Mouse (Mus musculus): ENCODE data around the gene Krt33a.

DNA sequence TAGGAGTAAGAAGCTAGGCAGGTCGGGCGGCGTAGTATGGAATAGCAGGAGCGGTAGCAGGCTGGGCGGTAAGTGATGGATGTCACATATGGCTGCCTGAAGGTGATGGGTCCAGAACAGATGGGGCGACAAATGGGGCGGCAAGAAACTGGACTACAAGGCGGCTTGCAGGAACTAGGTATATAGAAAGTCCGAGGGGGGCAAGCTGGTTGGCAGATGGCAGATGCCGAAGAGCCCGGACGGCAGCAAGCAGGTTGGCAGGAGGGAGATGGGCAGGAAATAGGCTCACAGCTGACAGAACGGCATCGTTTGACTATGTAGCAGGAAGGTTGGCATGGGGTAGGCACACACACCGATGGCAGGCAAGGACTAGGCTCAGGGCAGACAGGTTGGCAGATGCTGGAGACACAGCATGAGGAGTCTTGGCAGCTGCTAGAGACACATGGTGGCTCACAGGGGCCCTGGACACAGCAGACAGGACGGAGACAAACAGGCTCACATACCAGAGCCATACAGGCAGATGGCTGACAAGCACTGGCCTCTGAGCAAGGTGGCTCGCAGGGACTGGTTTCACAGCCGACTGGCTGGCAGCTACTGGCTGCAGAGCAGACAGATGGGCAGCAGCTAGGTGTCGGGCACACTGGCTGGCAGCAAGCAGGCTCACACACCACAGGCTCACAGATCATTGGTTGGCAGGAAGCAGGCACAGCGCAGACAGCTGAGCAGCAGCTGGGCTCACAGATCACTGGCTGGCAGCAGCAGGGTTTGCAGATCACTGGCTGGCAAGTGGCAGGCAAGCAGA is 30.5 kb downstream of the Krt33a start:
- TF ChIP-seq CTCF (IDR thresholded peaks at IDR 0.05; ENCODE audit: extremely low read depth, insufficient read depth, low read length) (no peak), POLR2A (IDR thresholded peaks at IDR 0.05; ENCODE audit: extremely low read depth, insufficient read depth, low read length) (no peak)

All from cortical plate, adult 2 months (tissue).